Mouse (Mus musculus): ENCODE data around the gene Lacc1.

The Lacc1 gene

GRCm38 (mm10) chr14:76979569-76979968 lies 57.1 kb downstream of the Lacc1 start:
- DNase-seq (ENCODE audit: low spot score): no peak

Data from urinary bladder, postnatal 25 days (tissue).